Mouse (Mus musculus): ENCODE results near the gene Kdm2a.

DNA sequence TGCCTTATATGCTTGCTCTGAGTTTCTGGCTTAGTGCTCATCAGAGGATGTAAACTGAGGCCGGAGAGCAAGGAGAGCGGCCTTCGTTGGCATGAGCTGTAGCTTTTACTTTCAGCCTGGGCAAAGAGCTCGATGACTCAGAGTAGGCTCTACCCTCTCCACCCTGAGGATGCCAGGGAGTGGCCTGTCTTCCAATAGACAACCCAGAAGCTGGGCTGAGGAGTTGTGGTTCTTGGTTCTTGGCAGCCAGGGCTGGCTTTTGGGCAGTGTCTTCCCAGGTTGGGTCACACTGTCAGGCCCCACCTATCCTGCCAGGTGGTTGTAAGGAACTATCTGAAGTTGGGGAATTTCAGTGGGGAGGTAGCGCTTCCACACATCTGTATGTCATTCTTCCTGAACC, 21.6 kb upstream of the Kdm2a start:
- TF ChIP-seq CTCF (IDR thresholded peaks at IDR 0.05; ENCODE audit: borderline replicate concordance, control insufficient read depth, extremely low read depth, insufficient read depth, low read length, poor library complexity) (no peak), POLR2A (IDR thresholded peaks at IDR 0.05; ENCODE audit: control insufficient read depth, extremely low read depth, insufficient read depth, low read length, poor library complexity) (no peak)
